Mouse (Mus musculus) NIH3T3 (cell line): ENCODE measurements at regions not wholly inside any gene's neighbourhood (a gene's known extent, or its start where the extent isn't known, plus 50 kb on each side); places are given as distances from the start of the nearest gene placed in this dataset.

Experiments
- DNase-seq: peaks from one replicate; pipeline ENCODE4 v3.0.0-alpha.2; 2012; ENCODE audit warnings: low read depth

DNA sequence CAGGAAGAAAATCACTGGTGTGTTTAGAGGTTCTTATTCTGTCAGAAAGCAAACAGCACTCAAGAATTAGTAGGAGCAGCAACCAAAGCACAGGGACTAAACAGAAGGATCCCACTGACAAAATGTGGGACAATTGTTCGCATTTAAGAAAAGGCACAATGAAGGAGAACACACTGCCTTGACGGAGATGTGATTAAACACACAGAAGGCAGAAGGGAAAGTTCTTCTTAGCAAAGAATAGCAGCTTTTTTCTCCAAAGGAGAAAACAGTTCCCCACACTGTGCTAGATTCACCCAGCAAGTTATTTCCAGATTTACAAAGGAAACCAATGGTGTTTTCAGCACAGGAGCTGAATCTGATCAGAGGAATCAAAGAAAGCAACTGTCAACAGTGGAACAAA, 316.5 kb downstream of the Nsun3 start:
- DNase-seq: no peak

DNA sequence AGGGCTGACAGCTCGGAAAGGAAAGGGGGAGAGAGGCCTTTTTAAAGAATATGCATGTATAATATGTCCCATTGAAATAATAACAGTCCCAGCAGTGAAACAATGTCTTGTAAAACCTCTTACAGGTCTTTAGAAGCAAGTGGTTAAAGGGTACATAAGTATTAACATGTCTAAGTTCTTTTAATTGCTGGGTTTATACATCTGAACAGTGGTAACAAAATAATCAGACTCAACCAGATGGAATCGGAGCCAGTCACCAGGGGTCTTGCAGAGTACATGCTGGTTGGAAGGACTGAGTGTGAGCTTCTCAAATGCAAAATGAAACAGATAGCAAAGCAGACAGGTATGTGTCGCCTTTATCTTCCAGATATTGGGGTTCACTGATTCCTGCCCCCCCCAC, 317.3 kb downstream of the Nsun3 start:
- no peak for DNase-seq

DNA sequence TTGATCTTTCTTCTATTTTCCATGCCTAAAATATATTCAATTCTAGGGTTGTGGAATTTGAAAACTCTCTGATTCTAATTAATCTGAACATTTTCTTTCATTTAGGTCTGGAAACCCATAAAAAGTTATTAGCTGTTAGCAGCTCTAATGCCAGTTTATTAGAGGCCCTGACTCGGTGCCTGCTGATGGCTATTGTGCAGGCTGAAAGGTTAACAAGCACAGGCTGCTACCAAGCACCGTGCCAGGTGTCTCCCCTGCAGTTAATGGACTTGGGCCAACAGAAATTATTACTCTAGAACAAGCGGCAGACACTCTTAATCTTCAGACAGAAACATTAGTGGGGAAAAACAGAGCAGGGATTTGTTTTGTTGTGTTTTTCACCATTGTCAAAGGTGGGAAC, 317.8 kb downstream of the Nsun3 start:
- DNase-seq: no peak

DNA sequence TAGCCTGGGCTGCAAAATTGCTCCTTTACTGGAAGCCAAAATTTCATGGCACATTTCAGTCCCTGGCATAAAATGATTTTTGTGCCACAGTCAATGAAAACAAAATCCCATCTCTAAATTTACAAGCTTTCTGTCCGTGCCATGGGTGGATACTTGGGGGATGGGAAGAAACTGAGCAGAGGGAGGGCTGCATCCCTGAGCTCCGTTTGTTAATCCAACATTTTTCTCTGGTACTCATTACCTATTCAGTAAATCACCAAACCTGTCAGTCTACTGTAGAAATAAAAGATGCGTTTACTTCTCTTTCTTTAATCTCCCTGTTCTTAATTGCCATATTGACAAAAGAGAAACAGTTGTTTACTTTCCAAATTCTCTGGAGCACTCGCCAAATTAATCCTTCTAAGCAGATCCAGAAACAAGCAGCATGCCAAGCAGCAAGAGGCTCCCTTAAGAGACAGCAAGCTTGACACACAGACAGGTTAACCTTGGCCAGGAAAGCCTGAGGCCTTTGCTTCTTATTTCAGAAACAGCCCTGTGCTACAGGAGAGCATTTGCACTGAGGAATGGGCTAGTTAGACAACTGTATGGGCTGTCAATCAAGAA, 326.6 kb downstream of the Nsun3 start:
- no peak for DNase-seq

DNA sequence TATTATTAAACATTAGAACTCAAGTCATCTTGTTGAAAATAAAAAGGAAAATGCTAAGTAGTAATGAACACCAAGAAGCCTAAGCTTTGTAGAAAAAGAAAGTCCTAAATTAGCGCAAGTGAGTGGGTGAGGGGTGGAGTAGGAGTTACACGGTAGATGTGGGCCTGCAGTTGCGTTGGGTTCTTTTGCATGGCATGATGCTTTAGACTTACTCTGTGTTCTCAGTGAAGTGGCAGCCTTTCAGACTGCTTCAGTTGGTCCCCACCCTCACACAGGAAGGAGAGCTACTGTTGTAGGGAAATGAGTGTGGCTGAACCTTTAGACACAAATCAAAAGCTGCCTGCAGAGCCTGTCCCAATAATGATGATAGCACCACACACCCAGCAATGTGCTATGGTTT, 336.9 kb downstream of the Nsun3 start:
- no peak for DNase-seq

DNA sequence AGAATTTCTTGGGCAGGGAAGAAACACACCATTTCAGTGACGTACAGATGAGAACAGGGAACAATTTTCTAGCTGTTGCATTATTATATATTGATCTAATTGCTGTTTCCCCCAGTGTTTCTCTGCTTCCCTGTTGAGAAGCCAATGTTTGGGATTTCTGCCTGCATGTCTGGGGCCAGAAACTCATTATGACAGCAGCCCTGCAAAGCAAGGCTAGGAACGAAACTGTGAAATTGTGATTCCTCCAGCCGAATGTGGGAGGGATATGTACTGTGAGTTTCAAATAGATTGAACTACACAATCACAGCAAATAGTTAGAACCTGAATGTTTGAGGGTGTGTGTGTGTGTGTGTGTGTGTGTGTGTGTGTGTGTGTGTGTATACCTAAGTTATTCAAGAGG, 339.2 kb downstream of the Nsun3 start:
- DNase-seq: no peak

DNA sequence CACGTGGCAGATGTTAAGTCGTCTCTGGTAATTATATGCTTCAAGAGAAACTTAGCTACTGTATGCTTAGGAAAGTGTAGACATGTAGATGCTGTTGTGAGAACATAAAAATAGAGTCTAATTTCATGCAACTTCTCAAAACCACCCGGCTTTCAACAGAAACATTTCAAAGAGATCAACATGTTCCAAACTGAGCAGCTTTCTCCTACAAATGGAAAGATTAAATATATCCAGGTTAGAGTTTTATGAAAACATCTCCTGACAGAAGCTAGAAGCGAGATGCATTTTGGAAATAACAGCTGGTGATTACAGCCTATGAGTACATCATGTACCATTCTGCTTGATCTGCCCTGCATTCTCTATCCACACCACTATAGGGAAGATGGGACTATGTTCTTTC, 345.4 kb downstream of the Nsun3 start:
- no peak for DNase-seq

DNA sequence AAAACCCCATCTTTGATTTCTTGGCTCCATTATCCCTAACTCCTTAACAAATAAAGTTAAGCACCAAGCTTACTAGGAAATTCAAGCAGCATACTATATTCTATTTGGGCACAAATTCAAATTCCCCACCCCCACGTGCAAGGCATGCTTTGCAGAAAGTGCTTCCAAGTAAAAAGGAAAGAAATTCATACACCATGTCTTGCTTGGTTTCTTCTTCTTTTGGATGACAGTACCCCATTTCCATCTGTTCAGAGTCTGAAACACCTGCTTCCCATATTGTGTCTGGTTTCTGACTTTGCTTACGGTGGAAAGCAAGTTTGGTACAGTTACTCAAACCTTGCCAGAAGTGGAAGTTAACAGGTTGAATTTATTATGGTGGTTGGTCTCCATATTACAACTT, 353.5 kb downstream of the Nsun3 start:
- no peak for DNase-seq

DNA sequence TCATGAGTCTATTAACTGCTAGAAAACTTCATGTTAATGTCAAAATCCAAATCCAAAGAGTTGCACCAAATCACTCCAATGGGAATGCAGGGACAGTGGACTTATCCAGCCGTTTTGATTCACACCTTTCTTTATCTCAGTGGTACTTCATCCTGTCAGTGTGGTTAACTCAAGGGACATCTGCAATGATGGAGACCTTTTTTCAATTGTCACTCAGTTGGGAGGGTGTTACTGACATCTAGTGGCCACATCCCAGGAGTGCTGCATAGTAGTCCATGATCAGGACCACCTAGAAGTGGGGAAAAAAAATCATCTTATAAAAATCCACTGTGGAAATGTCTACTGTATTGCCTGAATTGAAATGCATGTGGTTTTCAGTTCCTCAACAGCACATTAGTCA, 372.1 kb downstream of the Nsun3 start:
- peak; percentile 4 for DNase-seq

DNA sequence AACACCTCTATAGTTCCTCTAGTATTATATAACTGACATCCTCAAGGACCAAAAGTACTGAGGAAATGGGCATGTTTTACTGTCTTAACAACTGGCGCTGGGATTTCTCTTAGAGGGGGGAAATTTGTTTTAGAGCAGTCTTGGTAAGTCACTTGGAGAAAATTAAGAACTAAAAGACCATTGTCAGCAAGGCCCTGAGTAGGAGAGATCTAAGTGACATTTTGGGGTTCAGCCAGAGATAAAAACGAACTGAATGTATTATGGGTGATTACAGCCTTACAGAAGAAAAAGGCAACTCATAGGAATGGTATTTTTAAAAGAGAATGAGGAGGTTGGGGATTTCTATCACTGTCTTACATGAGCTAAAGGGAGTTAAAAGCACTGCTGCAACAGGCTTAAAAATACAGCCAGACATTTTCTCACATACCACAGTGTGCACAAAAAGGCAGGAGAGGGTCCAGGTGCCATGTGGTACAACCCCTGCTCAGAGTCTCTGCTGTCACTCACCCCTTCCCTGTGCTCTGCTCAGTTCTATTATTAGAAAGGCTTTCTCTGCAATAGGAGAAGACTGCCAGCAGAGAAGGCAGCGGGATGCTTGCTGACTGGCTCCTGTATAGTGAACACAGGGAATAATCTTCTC, 379.0 kb downstream of the Nsun3 start:
- no peak for DNase-seq

DNA sequence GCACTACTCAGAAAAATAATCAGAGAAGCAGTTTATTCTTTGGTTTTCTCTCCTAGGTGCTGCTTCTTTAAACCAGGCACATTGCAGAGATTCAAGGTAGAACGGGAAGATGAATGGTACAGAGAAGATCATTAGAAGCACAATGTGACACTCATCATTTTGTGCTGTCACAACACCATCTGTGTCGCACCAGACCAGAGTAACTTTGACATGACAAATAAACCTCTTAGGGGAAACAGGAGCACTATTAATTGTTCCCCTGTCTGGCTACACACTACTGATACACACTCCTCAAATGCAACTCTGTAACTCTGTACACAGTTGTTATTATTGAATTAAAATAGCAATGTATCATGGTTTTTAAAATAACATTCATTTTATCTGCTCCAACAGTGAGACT, 380.2 kb downstream of the Nsun3 start:
- DNase-seq: no peak

DNA sequence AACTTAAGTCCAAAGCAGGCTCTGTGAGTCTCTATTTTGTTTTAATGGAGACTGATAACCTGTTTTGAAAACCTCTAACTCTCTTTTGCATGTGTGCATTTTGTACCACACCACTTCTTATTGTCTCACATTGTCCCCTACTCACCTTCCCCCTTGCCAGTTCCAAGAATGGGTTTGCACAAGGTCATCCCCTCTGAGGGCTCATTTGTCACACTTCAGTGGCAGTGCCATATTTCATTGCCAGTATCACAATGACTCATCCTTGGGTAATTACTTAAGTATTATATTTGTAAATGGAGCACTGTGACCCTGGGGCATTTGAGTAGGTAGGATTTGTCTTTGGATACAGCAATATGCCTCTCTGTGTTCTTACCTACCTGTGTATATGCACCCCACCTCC, 429.3 kb downstream of the Nsun3 start:
- DNase-seq: no peak

DNA sequence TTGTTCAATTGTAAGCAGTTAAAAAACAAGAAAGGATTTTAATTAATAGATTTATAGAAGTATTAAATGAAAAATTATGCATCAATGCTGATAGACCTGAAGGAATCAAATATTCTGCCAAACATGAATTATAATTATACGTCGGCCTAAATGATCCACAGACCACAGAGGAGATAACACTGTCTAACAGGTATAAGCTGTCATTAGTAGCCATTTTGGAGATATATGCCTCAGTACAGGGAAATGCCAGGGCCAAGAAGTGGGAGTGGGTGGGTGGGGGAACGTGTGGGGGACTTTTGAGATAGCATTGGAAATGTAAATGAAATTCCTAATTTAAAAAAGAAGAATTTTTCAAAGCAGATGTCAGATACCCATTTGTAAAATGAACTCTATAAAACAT, 430.3 kb downstream of the Nsun3 start:
- no peak for DNase-seq

DNA sequence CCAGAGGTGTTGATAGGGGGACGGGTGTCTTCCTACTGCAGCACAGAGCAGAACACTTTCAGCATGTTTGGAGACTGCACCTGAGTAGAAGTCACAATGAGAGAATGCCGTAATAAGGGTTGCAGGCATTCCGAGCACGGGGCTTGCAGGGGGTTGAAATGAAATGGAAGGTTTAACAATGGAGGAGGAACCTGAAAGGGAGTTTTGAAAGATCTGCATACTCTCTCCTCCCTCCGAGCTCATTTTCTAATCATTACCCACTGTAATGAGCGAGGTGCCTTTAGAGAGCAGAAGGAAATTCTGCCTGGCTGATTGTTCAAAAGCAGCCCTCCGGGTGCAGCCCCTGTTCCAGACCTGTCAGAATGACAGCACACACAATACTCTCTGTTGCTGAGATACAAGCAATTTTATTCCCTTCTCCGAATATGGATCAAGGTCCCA, 430.8 kb downstream of the Nsun3 start:
- DNase-seq: no peak

DNA sequence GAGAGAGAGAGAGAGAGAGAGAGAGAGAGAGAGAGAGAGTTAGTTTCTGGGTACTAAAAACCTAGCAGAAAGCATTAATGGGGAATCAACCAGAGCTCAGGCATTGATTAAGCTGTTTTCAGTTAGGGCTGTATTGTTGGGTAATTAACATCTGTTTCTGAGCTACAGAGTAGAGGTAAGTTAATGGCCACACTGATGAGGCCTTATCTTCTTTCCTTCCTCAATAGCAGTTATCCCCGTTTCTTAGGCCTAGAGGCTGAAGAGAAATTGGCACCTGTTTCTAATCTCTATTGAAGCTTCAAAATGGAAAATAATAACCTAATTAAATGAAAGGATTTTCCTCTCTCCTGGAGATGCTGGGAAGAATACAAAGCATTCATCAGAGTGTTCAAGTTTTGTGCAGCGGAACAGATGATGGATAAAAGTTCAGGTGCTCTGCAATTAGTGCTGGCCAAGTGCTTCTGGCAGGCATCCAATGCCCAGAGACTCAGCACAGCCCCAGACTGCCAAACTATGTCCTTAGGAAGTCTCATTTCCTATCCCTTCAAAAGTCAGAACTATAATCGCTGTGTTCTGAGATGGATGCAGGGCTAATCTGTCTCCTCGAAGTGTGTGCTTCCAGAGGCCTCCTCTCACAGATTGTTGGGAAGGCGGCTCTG, 459.1 kb downstream of the Nsun3 start:
- no peak for DNase-seq

DNA sequence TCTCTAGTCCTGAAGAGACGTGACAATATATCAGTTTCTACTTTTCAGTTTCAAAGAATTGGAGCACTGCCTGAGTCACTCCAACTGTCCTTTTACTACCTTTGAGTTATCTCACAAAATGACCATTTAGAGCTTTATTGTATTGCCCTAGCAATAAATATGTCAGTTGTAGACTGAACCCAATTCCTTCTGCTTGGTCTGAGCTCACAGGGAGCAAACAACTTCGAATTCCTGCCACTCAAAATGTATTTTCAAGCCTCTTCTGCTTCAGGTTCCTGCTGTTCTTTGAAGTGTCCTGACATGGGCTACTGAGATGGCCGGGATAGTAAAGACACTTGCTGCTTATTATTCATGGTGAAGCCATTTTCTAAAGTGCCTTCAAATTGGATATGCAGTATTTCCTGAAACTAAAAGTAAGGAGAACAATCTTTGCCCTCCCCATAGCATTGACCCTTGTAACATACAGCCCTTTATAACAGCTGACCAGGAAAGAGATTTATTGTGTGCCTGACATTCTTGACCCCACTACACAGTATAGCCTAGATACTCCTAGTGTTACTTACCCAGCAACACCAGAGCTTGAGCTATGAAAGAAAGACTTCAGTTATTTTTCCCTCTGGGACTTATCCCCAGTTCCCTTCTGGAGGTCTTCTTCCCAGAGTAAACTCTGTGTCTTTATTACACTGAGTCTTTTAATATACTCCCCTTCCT, 460.9 kb downstream of the Nsun3 start:
- DNase-seq: no peak

DNA sequence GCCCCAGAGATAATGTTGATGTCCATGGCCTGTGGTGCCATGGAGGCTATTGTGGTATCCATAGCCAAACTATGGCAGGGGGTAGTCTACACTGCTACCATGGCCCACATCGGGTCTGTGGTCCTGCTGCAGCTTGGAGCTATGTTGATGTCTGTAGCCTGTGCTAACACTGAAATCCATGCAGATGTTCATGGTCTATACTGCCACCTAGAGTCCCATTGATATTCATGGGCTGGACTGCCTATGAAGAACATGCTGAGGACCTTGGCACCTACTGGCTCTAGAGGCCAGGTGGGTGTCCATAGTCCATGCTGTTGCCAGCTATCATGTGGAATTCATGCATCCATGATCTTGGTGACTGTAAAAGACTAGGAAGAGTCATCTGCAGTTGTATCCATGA, 463.8 kb downstream of the Nsun3 start:
- no peak for DNase-seq

DNA sequence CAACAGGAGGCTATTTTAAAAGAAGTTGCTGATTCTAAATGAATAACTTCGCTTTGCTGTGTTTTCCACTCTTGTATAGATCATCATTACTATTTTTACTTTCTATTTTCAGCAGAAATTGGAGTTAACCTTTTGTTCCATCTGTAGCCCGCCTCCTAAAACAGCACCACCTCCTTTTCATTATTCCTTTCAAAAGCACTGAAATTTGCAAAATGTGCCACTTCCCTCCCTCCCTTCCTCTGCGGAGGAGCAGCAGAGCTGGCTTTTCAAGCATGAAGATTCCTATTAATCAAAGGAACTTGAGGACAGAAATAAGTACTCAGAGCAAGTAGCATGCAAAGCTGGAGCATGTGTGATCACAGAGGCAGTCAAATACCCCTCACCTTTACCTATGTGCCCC, 497.7 kb downstream of the Nsun3 start:
- no peak for DNase-seq
